Mouse (Mus musculus) adrenal gland, adult 18-20 months (tissue): Measurements from ENCODE around the gene Lemd1. TPM values are rescaled to one million over a fixed set of nuclear protein-coding genes. Genes with fewer than 3 reads are reported as not detected.
"Not testable (repeated sequence)": the region's sequence is repeated elsewhere in the genome, so short reads cannot be mapped to it uniquely, and the experiment has no call there.

Experiments used
- DNase-seq, 2 experiments: peaks; one replicate each; pipeline ENCODE4 v3.0.0; 2021 to 2022; ENCODE audit warnings: low spot score in 2 of 2
- long read RNA-seq, 2 experiments: library from polyadenylated mRNA; stranded (forward); transcript quantifications; one replicate each; pipeline ENCODE4 v2.0.0; 2021
- total RNA-seq, 2 experiments: library from RNA; stranded (reverse); gene quantifications; 1 replicate in 1 of 2; 2 replicates in 1 of 2; pipeline ENCODE4 v1.2.3; 2021

Lemd1 gene
- total RNA-seq = under 1 TPM in 1 of 2 experiments, not detected in 1; 0.43 TPM
- long read RNA-seq, experiment 1 = 0 reads
- long read RNA-seq, experiment 2, partial matches to known transcripts = 0 of 2 reads
- long read RNA-seq, experiment 2, other reads (novel, unspliced or antisense) = 2 of 2 reads

- DNase-seq = no peak
Measured at GRCm38 (mm10) chr1:132191093-132191785, at the start of gene Lemd1, which contains the start of gene AC124108.1. Lemd1 (plus strand) TSS chr1:132191431. AC124108.1 (plus strand) TSS chr1:132191457.

GRCm38 (mm10) chr1:132141753-132142152 is 49.5 kb upstream of the Lemd1 start:
- no peak for DNase-seq

GRCm38 (mm10) chr1:132143079-132143478 is 48.2 kb upstream of the Lemd1 start:
- no peak for DNase-seq

- no peak for DNase-seq
Measured at GRCm38 (mm10) chr1:132143730-132144129, 47.5 kb upstream of the Lemd1 start.

- no peak for DNase-seq
Measured at GRCm38 (mm10) chr1:132144223-132144622, 47.0 kb upstream of the Lemd1 start.

GRCm38 (mm10) chr1:132144837-132145236 is 46.4 kb upstream of the Lemd1 start:
- DNase-seq = no peak

- DNase-seq = no peak
Measured at GRCm38 (mm10) chr1:132145973-132146685, 45.1 kb upstream of the Lemd1 start.

- no peak for DNase-seq
Measured at GRCm38 (mm10) chr1:132149410-132149809, 41.8 kb upstream of the Lemd1 start.

GRCm38 (mm10) chr1:132150171-132150570 is 41.1 kb upstream of the Lemd1 start:
- DNase-seq = no peak

GRCm38 (mm10) chr1:132150817-132151601 is 40.2 kb upstream of the Lemd1 start:
- no peak for DNase-seq

GRCm38 (mm10) chr1:132151908-132152307 is 39.3 kb upstream of the Lemd1 start:
- no peak for DNase-seq

- DNase-seq = no peak
Measured at GRCm38 (mm10) chr1:132153086-132153690, 38.0 kb upstream of the Lemd1 start.

- DNase-seq = no peak
Measured at GRCm38 (mm10) chr1:132153691-132154090, 37.5 kb upstream of the Lemd1 start.

GRCm38 (mm10) chr1:132155737-132156136 is 35.5 kb upstream of the Lemd1 start:
- peak; percentile 80 to 85 for DNase-seq

GRCm38 (mm10) chr1:132157016-132157781 is 34.0 kb upstream of the Lemd1 start:
- DNase-seq = peak; percentile 87 to 88

GRCm38 (mm10) chr1:132157808-132158207 is 33.4 kb upstream of the Lemd1 start:
- DNase-seq = no peak

GRCm38 (mm10) chr1:132158741-132159140 is 32.5 kb upstream of the Lemd1 start:
- no peak for DNase-seq

GRCm38 (mm10) chr1:132159681-132160080 is 31.6 kb upstream of the Lemd1 start:
- no peak for DNase-seq

GRCm38 (mm10) chr1:132161211-132161880 is 29.9 kb upstream of the Lemd1 start:
- DNase-seq = no peak

- not testable (repeated sequence) for DNase-seq
Measured at GRCm38 (mm10) chr1:132162618-132163017, 28.6 kb upstream of the Lemd1 start.
